Mouse (Mus musculus): Measurements from ENCODE around the gene Psmb3. TPM values are rescaled to one million over a fixed set of nuclear protein-coding genes. Genes with fewer than 3 reads are reported as not detected.
"Not testable (repeated sequence)": the region's sequence is repeated elsewhere in the genome, so short reads cannot be mapped to it uniquely, and the experiment has no call there.

Gene Psmb3
- polyA plus RNA-seq, 1 experiment from 2014 or later: 421 TPM

DNA sequence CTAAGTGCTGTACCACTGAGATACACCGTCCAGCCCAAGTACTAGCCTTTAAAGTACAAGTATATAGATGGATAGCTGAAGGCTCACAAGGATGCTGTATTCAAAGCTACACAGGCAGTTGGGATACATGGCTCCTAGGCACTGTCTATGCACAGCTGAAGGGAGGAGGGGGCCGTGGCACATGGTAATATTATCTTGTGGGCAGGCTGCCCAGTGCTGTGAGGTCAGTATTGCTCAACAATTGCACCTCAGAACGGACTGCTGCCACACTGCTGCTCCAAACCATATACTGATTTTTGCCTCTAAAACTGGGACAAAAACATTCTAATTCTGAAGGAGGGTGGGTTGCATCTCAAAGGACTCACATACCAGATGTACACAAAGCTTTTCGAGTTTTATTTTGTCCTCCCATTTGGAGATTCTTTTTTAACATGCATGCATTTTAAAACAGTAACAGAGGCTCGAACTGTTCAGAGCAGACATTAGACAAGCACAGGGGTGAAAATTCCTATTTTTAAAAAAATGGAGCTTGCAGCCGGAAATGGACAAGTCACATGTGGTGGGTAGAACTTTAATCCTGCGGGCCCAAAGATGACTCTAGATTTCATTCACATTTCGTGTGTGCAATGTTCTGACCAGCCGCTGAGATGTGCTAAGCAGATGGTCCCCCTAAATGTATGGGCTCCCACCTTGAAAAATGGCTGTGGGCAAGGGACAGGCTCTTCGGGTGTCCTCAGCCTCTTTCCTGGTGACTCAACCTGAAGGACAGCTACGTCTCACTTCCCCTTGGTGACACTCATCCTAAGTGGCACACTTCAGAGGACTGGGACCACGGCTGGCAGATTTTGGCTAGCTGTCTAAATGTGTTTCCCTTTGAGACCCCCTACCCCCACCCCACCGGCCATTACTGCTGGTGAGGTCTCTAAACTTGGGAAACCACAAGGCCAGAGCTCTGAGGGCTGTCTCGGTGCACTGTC is 11.9 kb downstream of the Psmb3 start:
- ATAC-seq (replicated peaks): no peak
- no peak overlapping the region for H3K4me2 ChIP-seq
- no peak overlapping the region for H3K27ac ChIP-seq
- H3K36me3 ChIP-seq (replicated peaks): peaks cover 35% of the 10 kb centered on the region
- no peaks in the 10 kb centered on the region for H3K27me3 ChIP-seq (replicated peaks)
- H3K4me3 ChIP-seq: no peak overlapping the region
- WGBS: 94% methylated on average over 14 of the region's 14 CpGs
- H3K9me3 ChIP-seq: no peaks in the 10 kb centered on the region
- H3K9ac ChIP-seq: no peak overlapping the region
- H3K4me1 ChIP-seq: no peaks in the 10 kb centered on the region

DNA sequence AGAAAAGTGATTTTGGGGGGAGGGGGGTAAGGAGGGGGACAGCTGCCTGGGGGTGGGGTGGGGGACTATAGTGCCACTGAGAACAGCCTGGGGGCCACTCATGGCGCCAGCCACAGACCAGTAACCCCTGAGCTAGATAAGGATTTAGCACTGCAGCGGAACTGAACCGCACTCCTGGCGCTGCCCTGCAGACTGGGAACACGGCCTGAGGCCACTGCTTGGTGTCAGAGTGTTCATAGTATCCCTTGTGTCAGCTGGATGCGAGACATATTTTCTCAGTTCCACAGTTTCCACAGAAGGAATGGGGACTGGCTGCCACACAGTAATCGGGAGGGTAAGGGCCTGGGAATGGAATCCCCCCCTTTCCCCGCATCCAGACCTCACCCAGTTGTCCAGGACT is 12.8 kb downstream of the Psmb3 start:
- ATAC-seq (replicated peaks): no peak
- Histone ChIP-seq H3K9ac (no peak overlapping the region), H3K27ac (no peak overlapping the region), H3K4me1 (no peaks in the 10 kb centered on the region), H3K9me3 (no peaks in the 10 kb centered on the region), H3K36me3 (replicated peaks) (peaks cover 44% of the 10 kb centered on the region), H3K27me3 (replicated peaks) (no peaks in the 10 kb centered on the region), H3K4me2 (no peak overlapping the region), H3K4me3 (no peak overlapping the region)
- 80% methylated on average over 8 of the region's 8 CpGs for WGBS

DNA sequence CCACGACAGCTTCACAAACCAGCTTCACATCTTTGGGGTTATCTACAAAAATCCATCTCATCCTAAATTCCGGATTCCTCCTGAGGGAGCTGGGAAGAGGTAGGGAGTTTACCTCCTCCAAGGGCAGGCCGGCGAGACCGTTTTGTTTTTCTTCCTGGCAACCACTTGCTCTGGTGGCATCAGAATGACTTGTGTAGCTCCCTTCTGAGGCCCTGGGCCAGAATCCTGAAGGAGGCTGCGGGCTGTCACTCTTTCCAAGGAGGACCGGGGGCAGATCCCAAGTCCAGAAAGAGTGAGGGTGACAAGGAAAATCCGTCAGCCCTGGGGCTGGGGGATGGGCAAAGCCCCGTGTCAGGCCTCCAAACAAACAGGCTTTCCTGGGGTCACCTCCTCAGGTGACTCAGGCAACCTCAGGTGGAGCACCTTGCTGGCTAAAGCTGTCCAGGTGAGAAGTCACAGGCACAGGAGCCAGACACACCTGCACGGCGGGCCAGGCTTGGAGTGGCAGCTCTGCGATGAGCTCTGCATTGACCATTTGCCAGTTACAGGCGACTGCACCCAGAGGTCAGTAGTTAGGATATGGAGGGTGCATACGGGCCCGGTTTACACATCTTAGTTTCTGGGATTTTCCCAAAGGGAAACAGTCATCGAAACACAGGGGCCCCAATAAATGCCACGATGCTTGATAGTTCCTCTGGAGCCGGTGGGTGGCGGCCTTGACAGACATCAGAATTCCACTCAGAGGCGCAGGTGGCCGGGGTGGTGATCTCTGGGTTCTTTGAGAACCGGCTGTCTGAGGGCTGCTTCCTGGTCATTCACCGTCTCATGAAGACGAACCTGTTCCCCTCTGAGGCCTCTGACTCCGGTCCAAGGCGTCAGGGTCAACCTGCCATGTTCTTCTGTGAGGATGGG is 14.4 kb downstream of the Psmb3 start:
- H3K9ac ChIP-seq: no peak overlapping the region
- H3K27me3 ChIP-seq (replicated peaks): no peaks in the 10 kb centered on the region
- ATAC-seq (replicated peaks): no peak
- H3K27ac ChIP-seq: no peak overlapping the region
- 91% methylated on average over 26 of the region's 26 CpGs for WGBS
- peaks cover 57% of the 10 kb centered on the region for H3K36me3 ChIP-seq (replicated peaks)
- no peaks in the 10 kb centered on the region for H3K4me1 ChIP-seq
- H3K4me2 ChIP-seq: no peak overlapping the region
- no peaks in the 10 kb centered on the region for H3K9me3 ChIP-seq
- no peak overlapping the region for H3K4me3 ChIP-seq

DNA sequence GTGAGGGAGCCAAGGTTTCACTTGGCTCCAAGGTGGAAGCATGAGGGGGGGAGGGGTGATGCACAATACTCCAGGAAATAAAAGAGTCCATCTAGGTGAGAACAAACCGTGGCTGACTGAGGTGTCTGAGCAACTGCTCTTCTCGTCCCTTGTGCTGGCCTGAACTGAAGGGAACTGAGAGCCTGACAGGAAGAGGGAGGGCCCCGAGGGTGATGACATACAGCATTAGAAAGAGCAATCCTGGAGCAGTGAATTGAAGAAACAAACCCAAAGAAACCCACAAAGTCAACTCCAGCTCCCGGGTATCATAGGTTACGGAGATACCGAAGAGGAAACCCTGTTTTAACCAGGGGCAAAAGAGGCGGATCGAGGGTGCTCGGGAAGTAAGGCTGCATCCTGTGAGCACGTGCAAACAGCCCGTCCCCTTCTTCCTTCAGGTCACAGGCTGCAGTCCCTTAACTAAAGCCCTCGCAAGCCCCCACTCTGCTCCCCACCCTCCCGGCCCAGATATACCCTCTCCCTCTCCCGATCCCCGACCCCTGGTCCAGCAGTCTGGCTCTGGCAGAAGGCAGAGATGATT is 15.2 kb downstream of the Psmb3 start:
- 89% methylated on average over 15 of the region's 15 CpGs for WGBS
- Histone ChIP-seq H3K36me3 (replicated peaks) (peaks cover 60% of the 10 kb centered on the region), H3K27ac (no peak overlapping the region)

DNA sequence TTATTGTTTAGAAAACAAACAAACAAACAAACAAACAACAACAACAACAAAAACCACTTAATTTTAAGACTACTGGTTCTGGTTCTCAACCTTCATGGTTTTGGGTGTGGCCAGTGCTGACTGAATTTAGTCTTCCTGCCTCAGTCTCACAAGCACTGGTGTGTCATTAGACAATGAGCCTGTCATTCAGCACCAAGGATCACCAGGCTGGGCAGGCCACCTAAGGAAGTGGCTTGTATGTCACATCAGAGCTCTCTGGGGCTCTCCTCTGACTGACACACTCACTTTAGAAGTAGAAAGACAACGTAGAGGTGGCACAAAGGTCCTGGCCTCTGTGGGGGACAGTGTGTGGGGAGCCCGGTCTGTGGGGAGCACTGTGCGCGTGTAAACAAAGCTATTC is 15.8 kb downstream of the Psmb3 start:
- Histone ChIP-seq H3K36me3 (replicated peaks) (peaks cover 58% of the 10 kb centered on the region), H3K27ac (no peak overlapping the region), H3K9me3 (no peaks in the 10 kb centered on the region), H3K4me3 (no peak overlapping the region), H3K27me3 (replicated peaks) (no peaks in the 10 kb centered on the region), H3K9ac (no peak overlapping the region), H3K4me1 (no peaks in the 10 kb centered on the region), H3K4me2 (no peak overlapping the region)
- no peak for ATAC-seq (replicated peaks)
- 89% methylated on average over 4 of the region's 4 CpGs for WGBS

More for the DNA sequence above, 15.2 kb downstream of the Psmb3 start:
- Histone ChIP-seq H3K4me2 (no peak overlapping the region), H3K27me3 (replicated peaks) (no peaks in the 10 kb centered on the region), H3K4me1 (no peaks in the 10 kb centered on the region), H3K9ac (no peak overlapping the region), H3K4me3 (no peak overlapping the region), H3K9me3 (no peaks in the 10 kb centered on the region)
- no peak for ATAC-seq (replicated peaks)

DNA sequence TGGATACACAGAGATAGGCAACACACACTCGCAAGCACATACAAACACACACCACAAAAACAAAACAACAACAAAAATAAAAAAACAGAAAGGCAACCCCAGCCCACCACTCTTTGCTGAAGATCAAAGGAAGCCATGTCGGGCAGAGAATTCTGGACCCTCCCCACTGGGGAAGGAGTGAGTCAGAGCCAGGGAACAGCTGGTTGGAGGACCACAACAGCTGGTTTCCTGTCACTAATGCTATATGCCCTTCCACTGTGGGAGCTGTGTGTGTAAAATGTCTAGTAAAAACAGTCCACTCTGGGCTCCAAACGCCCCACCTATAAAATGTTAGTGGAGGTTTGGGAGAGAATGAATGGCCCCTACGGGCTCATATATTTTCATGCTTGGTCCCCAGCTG is 18.1 kb downstream of the Psmb3 start:
- Histone ChIP-seq H3K27ac (no peak overlapping the region), H3K27me3 (replicated peaks) (no peaks in the 10 kb centered on the region), H3K4me2 (no peak overlapping the region), H3K4me1 (no peaks in the 10 kb centered on the region), H3K4me3 (no peak overlapping the region), H3K36me3 (replicated peaks) (peaks cover 74% of the 10 kb centered on the region), H3K9me3 (no peaks in the 10 kb centered on the region), H3K9ac (no peak overlapping the region)
- ATAC-seq (replicated peaks): no peak
- 96% methylated on average over 4 of the region's 4 CpGs for WGBS

DNA sequence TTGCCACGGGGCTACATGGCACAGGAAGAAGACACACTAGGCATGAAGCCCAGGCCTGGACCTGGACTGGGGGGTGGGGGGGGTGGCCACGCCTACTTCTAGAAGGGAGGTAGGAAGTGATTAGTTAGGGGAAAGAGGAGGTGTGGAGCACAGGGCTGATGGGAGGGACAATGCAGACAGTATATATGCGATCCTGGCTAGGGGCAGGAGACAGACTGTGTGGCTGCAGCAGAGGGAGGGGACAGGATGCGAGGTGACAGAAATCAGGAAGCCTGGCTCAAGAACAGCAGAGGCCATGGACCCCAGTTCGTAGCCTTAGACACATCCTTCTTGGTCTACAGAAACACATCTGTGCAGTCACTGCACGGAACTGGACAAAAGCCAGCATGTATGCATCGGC is 20.5 kb downstream of the Psmb3 start:
- ATAC-seq (replicated peaks): no peak
- 90% methylated on average over 7 of the region's 7 CpGs for WGBS
- H3K27ac ChIP-seq: no peak overlapping the region
- H3K4me2 ChIP-seq: no peak overlapping the region
- H3K27me3 ChIP-seq (replicated peaks): no peaks in the 10 kb centered on the region
- H3K36me3 ChIP-seq (replicated peaks): peaks cover 71% of the 10 kb centered on the region
- no peak overlapping the region for H3K4me3 ChIP-seq
- H3K9me3 ChIP-seq: no peaks in the 10 kb centered on the region
- H3K9ac ChIP-seq: no peak overlapping the region
- no peaks in the 10 kb centered on the region for H3K4me1 ChIP-seq

DNA sequence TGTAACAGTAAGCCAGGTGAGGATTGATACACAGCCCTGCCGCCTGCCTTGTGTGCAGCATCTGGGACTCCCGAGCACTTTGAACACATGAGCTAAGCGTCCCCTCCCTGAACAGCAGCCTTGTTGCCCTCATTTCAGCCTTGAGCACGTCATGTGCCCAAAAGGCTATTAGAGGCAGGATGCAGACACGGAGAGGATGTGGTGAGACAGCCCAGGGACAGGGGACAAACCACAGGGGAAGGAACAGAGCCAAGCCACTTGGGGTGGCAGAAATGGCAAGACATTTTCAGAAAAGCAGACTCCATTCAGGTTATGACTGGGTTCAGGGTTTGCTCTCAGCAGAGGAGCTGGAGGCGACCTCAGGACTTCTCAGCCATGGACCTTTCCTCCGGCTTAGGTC is 25.1 kb downstream of the Psmb3 start:
- Histone ChIP-seq H3K9ac (no peak overlapping the region), H3K4me1 (no peaks in the 10 kb centered on the region), H3K27ac (no peak overlapping the region), H3K4me3 (no peak overlapping the region), H3K36me3 (replicated peaks) (peaks cover 56% of the 10 kb centered on the region), H3K9me3 (no peaks in the 10 kb centered on the region), H3K27me3 (replicated peaks) (no peaks in the 10 kb centered on the region), H3K4me2 (no peak overlapping the region)
- 84% methylated on average over 7 of the region's 7 CpGs for WGBS
- no peak for ATAC-seq (replicated peaks)

DNA sequence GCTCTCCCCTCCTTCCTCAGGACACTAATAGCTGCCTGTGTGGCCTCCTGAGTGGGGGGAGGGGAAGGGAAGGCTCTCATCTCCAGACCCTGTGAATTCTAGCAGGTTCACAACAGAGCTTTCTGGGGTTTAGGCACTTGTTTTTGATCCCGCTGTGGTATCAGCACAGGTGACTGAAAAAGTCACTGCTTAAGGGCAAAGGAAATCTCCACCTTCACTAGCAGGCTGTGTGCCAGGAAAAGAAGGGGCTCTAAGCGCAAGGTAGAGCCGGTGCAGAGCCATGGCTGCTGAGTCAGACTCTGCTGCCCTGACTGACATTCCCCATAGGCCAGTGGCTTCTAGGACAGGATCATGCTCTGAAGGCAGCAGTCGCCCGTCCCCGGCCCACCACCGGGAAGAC is 25.5 kb downstream of the Psmb3 start:
- Histone ChIP-seq H3K27me3 (replicated peaks) (no peaks in the 10 kb centered on the region), H3K9ac (no peak overlapping the region), H3K4me3 (no peak overlapping the region), H3K36me3 (replicated peaks) (peaks cover 56% of the 10 kb centered on the region), H3K4me1 (no peaks in the 10 kb centered on the region), H3K4me2 (no peak overlapping the region), H3K9me3 (no peaks in the 10 kb centered on the region), H3K27ac (no peak overlapping the region)
- ATAC-seq (replicated peaks): no peak
- 87% methylated on average over 7 of the region's 7 CpGs for WGBS

DNA sequence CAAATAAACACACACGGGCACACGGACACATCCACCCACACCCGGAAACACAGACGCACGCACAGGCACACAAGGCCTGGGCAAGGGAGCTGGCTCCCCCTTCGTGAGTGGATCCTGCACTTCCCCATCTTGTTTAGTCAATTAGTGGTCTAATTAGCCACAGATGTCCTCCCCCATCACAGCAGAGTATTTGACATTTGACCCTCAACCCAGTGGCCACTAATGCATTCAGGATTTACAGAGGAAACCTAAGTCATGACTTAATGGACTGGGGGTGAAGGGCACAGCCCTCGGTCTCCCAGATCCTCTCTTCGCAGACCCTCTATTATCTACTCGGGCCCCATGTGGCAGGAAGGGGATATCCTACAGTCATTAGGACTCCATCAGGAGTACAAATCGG is 30.5 kb downstream of the Psmb3 start:
- Histone ChIP-seq H3K9ac (no peak overlapping the region), H3K27ac (no peak overlapping the region), H3K36me3 (replicated peaks) (peaks cover 25% of the 10 kb centered on the region; the same call in 1 of the 2 replicates), H3K4me2 (no peak overlapping the region), H3K4me1 (no peaks in the 10 kb centered on the region), H3K4me3 (no peak overlapping the region), H3K27me3 (replicated peaks) (no peaks in the 10 kb centered on the region), H3K9me3 (no peaks in the 10 kb centered on the region)
- 61% methylated on average over 10 of the region's 10 CpGs for WGBS
- ATAC-seq (replicated peaks): no peak

DNA sequence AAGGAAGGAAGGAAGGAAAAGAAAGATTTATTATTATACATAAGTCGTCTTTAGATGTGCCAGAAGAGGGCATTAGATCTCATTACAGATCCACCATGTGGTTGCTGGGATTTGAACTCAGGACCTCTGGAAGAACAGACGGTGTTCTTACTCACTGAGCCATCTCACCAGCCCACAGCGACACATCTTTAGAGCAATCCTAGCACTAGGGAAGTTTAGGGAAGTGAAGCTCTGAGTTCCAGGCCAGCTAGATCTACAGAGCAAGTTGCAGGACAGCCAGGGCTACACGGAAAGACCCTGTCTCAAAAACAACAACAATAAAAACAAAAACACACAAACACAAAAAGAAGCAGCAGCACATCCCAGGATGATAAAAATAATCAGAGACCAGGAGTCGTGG is 31.6 kb downstream of the Psmb3 start:
- not testable (repeated sequence) for H3K4me1 ChIP-seq; H3K27ac ChIP-seq; H3K27me3 ChIP-seq (replicated peaks); H3K4me2 ChIP-seq; H3K4me3 ChIP-seq; H3K9me3 ChIP-seq; H3K9ac ChIP-seq; ATAC-seq (replicated peaks)
- 88% methylated on average over 5 of the region's 5 CpGs for WGBS
- peaks cover 19% of the 10 kb centered on the region; the same call in 1 of the 2 replicates for H3K36me3 ChIP-seq (replicated peaks)

DNA sequence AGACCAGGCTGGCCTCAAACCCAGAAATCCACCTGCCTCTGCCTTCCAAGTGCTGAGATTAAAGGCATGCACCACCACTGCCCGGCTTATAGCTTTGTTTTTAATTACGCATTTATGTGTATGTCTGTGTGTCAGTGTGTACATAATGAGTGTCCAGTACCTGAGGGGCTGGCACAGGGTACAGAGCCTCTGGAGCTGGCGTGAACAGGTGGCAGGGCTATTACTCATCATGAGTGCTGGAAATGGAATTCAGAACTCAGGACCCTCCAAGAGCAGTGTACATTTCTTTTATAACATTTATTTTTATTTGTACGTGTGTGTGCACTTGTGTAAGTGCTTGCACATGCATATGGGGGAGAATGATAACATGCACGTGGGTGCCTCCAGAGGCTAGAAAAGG is 33.4 kb downstream of the Psmb3 start:
- Histone ChIP-seq H3K36me3 (replicated peaks) (peaks cover 6% of the 10 kb centered on the region; the same call in 1 of the 2 replicates), H3K27me3 (replicated peaks) (no peaks in the 10 kb centered on the region), H3K4me2 (no peak overlapping the region), H3K4me3 (no peak overlapping the region), H3K27ac (no peak overlapping the region), H3K4me1 (peaks cover 9% of the 10 kb centered on the region), H3K9me3 (no peaks in the 10 kb centered on the region), H3K9ac (no peak overlapping the region)
- ATAC-seq (replicated peaks): no peak
- 95% methylated on average over 5 of the region's 5 CpGs for WGBS

All from midbrain, embryonic 15.5 days (tissue).